ENCODE assay signal across 9 mouse cellular contexts in genomic region chr12:71544401-71545159, GRCm38 (mm10).
A peak's percentile ranks its signal among the peaks of the same experiment; 100 is the strongest.
DNase-seq lines count a peak whose midpoint lies in the region; ATAC-seq and TF ChIP-seq lines count a peak whose summit lies in the region.
"Had no signal": no experiment of that assay in that cellular context is flagged by ENCODE, and none has a peak within 500 bp of the region (broad histone marks: within the 10 kb centered on the region; RNA-seq: fewer than 3 reads in every experiment).

No protein-coding gene starts in this region.

- no peak overlapping the region for H3K9ac ChIP-seq in hindbrain, embryonic 14.5 days
- no peak overlapping the region for H3K9ac ChIP-seq in hindbrain, postnatal 0 days (replicated peaks; ENCODE audit: low read length)
- H3K9ac ChIP-seq in CH12.LX (ENCODE audit: insufficient read depth, low read depth): no peak overlapping the region
- H3K9ac ChIP-seq: liver, embryonic 14.5 days had no signal

- H3K4me2 ChIP-seq in hindbrain, embryonic 14.5 days (replicated peaks): no peak overlapping the region
- H3K4me2 ChIP-seq in hindbrain, postnatal 0 days (ENCODE audit: low read depth, low read length): no peak overlapping the region
- peak overlapping the region; percentile 88 for H3K4me2 ChIP-seq in CH12.LX (ENCODE audit: insufficient read depth, low read depth, poor library complexity, severe bottlenecking)

- TF ChIP-seq POLR2A in CH12.LX (IDR thresholded peaks at IDR 0.05; ENCODE audit: low read depth, low read length): no peak

- H3K4me3 ChIP-seq in hindbrain, embryonic 14.5 days (replicated peaks; ENCODE audit: low read length): no peak overlapping the region
- no peak overlapping the region for H3K4me3 ChIP-seq in hindbrain, postnatal 0 days (ENCODE audit: low read length)
- H3K4me3 ChIP-seq in CH12.LX (replicated peaks in 1 of 3; ENCODE audit: low read depth in 2 of 3, low read length in 2 of 3, poor library complexity in 1 of 3): no peak overlapping the region

- no peaks in the 10 kb centered on the region for H3K36me3 ChIP-seq in hindbrain, embryonic 14.5 days (replicated peaks; ENCODE audit: control insufficient read depth, insufficient read depth)
- no peaks in the 10 kb centered on the region for H3K36me3 ChIP-seq in hindbrain, postnatal 0 days (ENCODE audit: insufficient read depth, low read length)
- no peaks in the 10 kb centered on the region for H3K36me3 ChIP-seq in CH12.LX (replicated peaks in 1 of 2; ENCODE audit: control insufficient read depth in 1 of 2, insufficient read depth in 1 of 2, low read length in 1 of 2)

- no peaks in the 10 kb centered on the region for H3K27me3 ChIP-seq in hindbrain, embryonic 14.5 days (ENCODE audit: control insufficient read depth, insufficient read depth, low read length)
- no peaks in the 10 kb centered on the region for H3K27me3 ChIP-seq in hindbrain, postnatal 0 days (ENCODE audit: insufficient read depth, low read length)
- H3K27me3 ChIP-seq in CH12.LX (replicated peaks): no peaks in the 10 kb centered on the region

- DNase-seq in hindbrain, embryonic 14.5 days (ENCODE audit: low spot score): no peak
- no peak for DNase-seq in hindbrain, postnatal 0 days (ENCODE audit: low spot score)
- peak; percentile 91 for DNase-seq in CH12.LX (ENCODE audit: extremely low read depth)
- DNase-seq in cerebellum, postnatal 25 days: peak; percentile 22 to 35
- DNase-seq in left cerebral cortex, adult 9 months (ENCODE audit: low spot score in 2 of 2): peak; percentile 43 to 77
- DNase-seq in retina, embryonic 14.5 days (ENCODE audit: low spot score): no peak
- no peak for DNase-seq in testis, postnatal 10 days (ENCODE audit: low spot score)
- DNase-seq in thymus, postnatal 0 days (ENCODE audit: low spot score): no peak

- no peak for ATAC-seq in hindbrain, embryonic 14.5 days (ENCODE audit: low FRiP score)
- ATAC-seq in hindbrain, postnatal 0 days: no peak

- peak overlapping the region; percentile 28 for H3K27ac ChIP-seq in hindbrain, embryonic 14.5 days
- H3K27ac ChIP-seq in hindbrain, postnatal 0 days: no peak overlapping the region
- H3K27ac ChIP-seq in CH12.LX (ENCODE audit: insufficient read depth, low read depth): peak overlapping the region; percentile 41
- H3K27ac ChIP-seq: liver, embryonic 14.5 days had no signal

- no peaks in the 10 kb centered on the region for H3K79me2 ChIP-seq in CH12.LX (replicated peaks; ENCODE audit: control insufficient read depth, extremely low read depth, insufficient read depth, poor library complexity, severe bottlenecking)

- no peak for TF ChIP-seq CTCF in hindbrain, postnatal 0 days (IDR thresholded peaks at IDR 0.05; ENCODE audit: low read depth)
- TF ChIP-seq CTCF in CH12.LX (conservative IDR thresholded peaks at IDR 0.05 in 1 of 2, IDR thresholded peaks at IDR 0.05 in 1 of 2; ENCODE audit: low read depth in 2 of 2, low read length in 2 of 2): no peak

- no peak for TF ChIP-seq RAD21 in CH12.LX (IDR thresholded peaks at IDR 0.05; ENCODE audit: low read depth, low read length)

- dilution Hi-C loops in CH12.LX (cut with MboI; ENCODE audit: extremely low pct_ligation_motif_present, extremely low pct_unique_long_range_greater_than_20kb, low sequenced_read_pairs): no loop called here

- H3K9me3 ChIP-seq in hindbrain, embryonic 14.5 days (ENCODE audit: control insufficient read depth, low read length): no peaks in the 10 kb centered on the region
- no peaks in the 10 kb centered on the region for H3K9me3 ChIP-seq in hindbrain, postnatal 0 days (ENCODE audit: low read length)
- H3K9me3 ChIP-seq in CH12.LX (replicated peaks; ENCODE audit: low read length): no peaks in the 10 kb centered on the region

- peak; percentile 95 for TF ChIP-seq EP300 in CH12.LX (IDR thresholded peaks at IDR 0.05; ENCODE audit: low read length)

- 73% methylated on average over 8 of the region's 8 CpGs for WGBS in hindbrain, embryonic 14.5 days
- WGBS in hindbrain, postnatal 0 days: 66% methylated on average over 8 of the region's 8 CpGs

- H3K4me1 ChIP-seq in hindbrain, embryonic 14.5 days (replicated peaks; ENCODE audit: control insufficient read depth, insufficient read depth, low read length): peaks cover 22% of the 10 kb centered on the region; the same call in 1 of the 2 replicates
- 0 out of 2 replicates have a peak, but pooled peaks cover 3% of the 10 kb centered on the region for H3K4me1 ChIP-seq in hindbrain, postnatal 0 days (ENCODE audit: insufficient read depth, low read length)
- H3K4me1 ChIP-seq in CH12.LX (ENCODE audit: control insufficient read depth in 1 of 2, insufficient read depth in 2 of 2): peaks cover 15 to 43% of the 10 kb centered on the region in 2 experiments

- in situ Hi-C loops in CH12.LX (cut with MboI; ENCODE audit: low pct_ligation_motif_present, low pct_unique_long_range_greater_than_20kb, low sequenced_read_pairs): no loop called here

TF ChIP-seq in CH12.LX, 34 proteins besides CTCF, POLR2A, EP300 and RAD21:
- no peak for TF ChIP-seq NRF1 (IDR thresholded peaks at IDR 0.05; ENCODE audit: low read depth, low read length)
- no peak; the same call in 1 of the 2 replicates for TF ChIP-seq USF2 (conservative IDR thresholded peaks at IDR 0.05; ENCODE audit: low read depth, low read length)
- TF ChIP-seq IRF4 (IDR thresholded peaks at IDR 0.05; ENCODE audit: low read depth, low read length): peak; percentile 97
- TF ChIP-seq ELF1 (IDR thresholded peaks at IDR 0.05; ENCODE audit: low read depth, low read length): no peak
- no peak for TF ChIP-seq ZKSCAN1 (IDR thresholded peaks at IDR 0.05; ENCODE audit: borderline replicate concordance, low read depth, low read length)
- no peak for TF ChIP-seq UBTF (IDR thresholded peaks at IDR 0.05; ENCODE audit: low read depth, low read length)
- TF ChIP-seq TCF12 (IDR thresholded peaks at IDR 0.05; ENCODE audit: low read depth, low read length): peak; percentile 71
- 0 out of 2 replicates have a peak, but pooled peaks have one; percentile 7 for TF ChIP-seq TBP (conservative IDR thresholded peaks at IDR 0.05; ENCODE audit: low read depth, low read length)
- peak; percentile 96 for TF ChIP-seq ETS1 (conservative IDR thresholded peaks at IDR 0.05; ENCODE audit: low read depth, low read length)
- TF ChIP-seq ZC3H11A (IDR thresholded peaks at IDR 0.05; ENCODE audit: low read depth, low read length): no peak; the same call in 1 of the 2 replicates
- TF ChIP-seq MAX (IDR thresholded peaks at IDR 0.05; ENCODE audit: low read length): peak; percentile 79
- TF ChIP-seq NELFE (IDR thresholded peaks at IDR 0.05; ENCODE audit: low read depth, low read length): no peak
- TF ChIP-seq KAT2A (IDR thresholded peaks at IDR 0.05; ENCODE audit: insufficient replicate concordance, low read length): no peak
- no peak; the same call in 1 of the 2 replicates for TF ChIP-seq ZNF384 (IDR thresholded peaks at IDR 0.05; ENCODE audit: low read depth, low read length)
- TF ChIP-seq SIN3A (IDR thresholded peaks at IDR 0.05; ENCODE audit: low read length): peak; percentile 63; the same call in 1 of the 2 replicates
- TF ChIP-seq MXI1 (IDR thresholded peaks at IDR 0.05; ENCODE audit: low read depth, low read length): no peak; the same call in 1 of the 2 replicates
- TF ChIP-seq SMC3 (IDR thresholded peaks at IDR 0.05; ENCODE audit: low read depth, low read length): no peak
- peak; percentile 72; the same call in 1 of the 2 replicates for TF ChIP-seq RCOR1 (conservative IDR thresholded peaks at IDR 0.05; ENCODE audit: low read depth, low read length)
- TF ChIP-seq MEF2A (IDR thresholded peaks at IDR 0.05; ENCODE audit: borderline replicate concordance, low read depth, low read length): peak; percentile 98
- peak; percentile 53; the same call in 1 of the 2 replicates for TF ChIP-seq CHD2 (IDR thresholded peaks at IDR 0.05; ENCODE audit: low read length)
- TF ChIP-seq MYC (IDR thresholded peaks at IDR 0.05; ENCODE audit: low read depth, low read length): peak; percentile 96
- TF ChIP-seq MAZ (IDR thresholded peaks at IDR 0.05; ENCODE audit: low read depth, low read length): no peak
- no peak for TF ChIP-seq E2F4 (IDR thresholded peaks at IDR 0.05; ENCODE audit: insufficient replicate concordance, low read depth, low read length)
- TF ChIP-seq HCFC1 (IDR thresholded peaks at IDR 0.05; ENCODE audit: low read depth, low read length): no peak
- peak; percentile 93 for TF ChIP-seq JUND (conservative IDR thresholded peaks at IDR 0.05; ENCODE audit: low read depth, low read length)
- TF ChIP-seq ZMIZ1 (IDR thresholded peaks at IDR 0.05; ENCODE audit: low read depth, low read length): no peak
- TF ChIP-seq BHLHE40 (IDR thresholded peaks at IDR 0.05; ENCODE audit: low read depth, low read length): peak; percentile 91
- peak; percentile 98 for TF ChIP-seq JUN (IDR thresholded peaks at IDR 0.05; ENCODE audit: insufficient read depth, low read depth, low read length)
- TF ChIP-seq USF1 (IDR thresholded peaks at IDR 0.05; ENCODE audit: low read depth, low read length): no peak
- no peak for TF ChIP-seq PAX5 (IDR thresholded peaks at IDR 0.05; ENCODE audit: low read length)
- TF ChIP-seq MAFK (IDR thresholded peaks at IDR 0.05; ENCODE audit: insufficient replicate concordance, low read length): peak; percentile 80
- TF ChIP-seq POLR2AphosphoS2 (IDR thresholded peaks at IDR 0.05; ENCODE audit: low read depth, low read length): no peak
- TF ChIP-seq CHD1 (IDR thresholded peaks at IDR 0.05; ENCODE audit: low read depth, low read length): no peak
- TF ChIP-seq GABPA (IDR thresholded peaks at IDR 0.05; ENCODE audit: insufficient replicate concordance, low read depth, low read length): no peak

Comparison
In these comparisons a context has a peak if more than half of its experiments do, and no peak if none do; other contexts are left out.
1. DNase-seq: peak in CH12.LX (single experiment), cerebellum, postnatal 25 days (2 of 2) and left cerebral cortex, adult 9 months (2 of 2); none in hindbrain, embryonic 14.5 days (single experiment), hindbrain, postnatal 0 days (single experiment), retina, embryonic 14.5 days (single experiment), testis, postnatal 10 days (single experiment) and thymus, postnatal 0 days (single experiment).